Mouse (Mus musculus) intestine, embryonic 15.5 days (tissue): Measurements from ENCODE around the gene Chchd10. TPM values are rescaled to one million over a fixed set of nuclear protein-coding genes. Genes with fewer than 3 reads are reported as not detected.
"Not testable (repeated sequence)": the region's sequence is repeated elsewhere in the genome, so short reads cannot be mapped to it uniquely, and the experiment has no call there.

Experiments used
- ATAC-seq: fragments of 200-750 bp; cut with Nextera tagmentation; 2 replicates; pipeline ENCODE4 v1.8.0; 2017; ENCODE audit warnings: moderate TSS enrichment, moderate library complexity
- H3K27ac ChIP-seq: fragments of 300-500 bp; sonication (generic); 2 replicates; pipeline ENCODE4 v1.5.1; 2015; ENCODE audit warnings: mild to moderate bottlenecking, inconsistent platforms
- H3K27me3 ChIP-seq: fragments of 300-500 bp; sonication (generic); replicated peaks from 2 replicates; pipeline ENCODE4 v1.6.1; 2015; ENCODE audit warnings: inconsistent platforms
- H3K36me3 ChIP-seq: fragments of 300-500 bp; sonication (generic); 2 replicates; pipeline ENCODE4 v1.6.1; 2015; ENCODE audit warnings: inconsistent platforms
- H3K4me1 ChIP-seq: fragments of 300-500 bp; sonication (generic); replicated peaks from 2 replicates; pipeline ENCODE4 v1.6.1; 2015; ENCODE audit warnings: inconsistent platforms
- H3K4me2 ChIP-seq: fragments of 300-500 bp; sonication (generic); replicated peaks from 2 replicates; pipeline ENCODE4 v1.6.1; 2015; ENCODE audit warnings: mild to moderate bottlenecking, inconsistent platforms
- H3K4me3 ChIP-seq: fragments of 300-500 bp; sonication (generic); replicated peaks from 2 replicates; pipeline ENCODE4 v1.5.1; 2015; ENCODE audit warnings: inconsistent platforms
- H3K9ac ChIP-seq: fragments of 300-500 bp; sonication (generic); 2 replicates; pipeline ENCODE4 v1.6.1; 2015; ENCODE audit warnings: inconsistent platforms
- H3K9me3 ChIP-seq: fragments of 300-500 bp; sonication (generic); 2 replicates; pipeline ENCODE4 v1.6.1; 2016; ENCODE audit warnings: inconsistent platforms
- WGBS: fragments of 180-500 bp; shearing (Covaris S2); methylation state at CpG from one replicate; pipeline ENCODE4 v1.1.7; 2015; 5-methylcytosine and 5-hydroxymethylcytosine counted together
- polyA plus RNA-seq: library from polyadenylated mRNA; unstranded; fragments of >200 nt; fragmentation: Nextera tagmentation; extraction: Ambion mirVana; gene quantifications from 2 replicates; pipeline ENCODE4 v1.2.1, GENCODE M21; 2015

Gene Chchd10
- 171 and 215 TPM in 2 replicates for polyA plus RNA-seq

- 0 out of 2 replicates have a peak, but pooled peaks cover 9% of the 10 kb centered on the region for H3K27me3 ChIP-seq
- H3K4me2 ChIP-seq: peak within 1 kb of the TSS; percentile 97
- H3K4me3 ChIP-seq: peak within 1 kb of the TSS; percentile 60
- peaks cover 31% of the 10 kb centered on the region for H3K4me1 ChIP-seq
- H3K9ac ChIP-seq: peak within 1 kb of the TSS; percentile 84
- peak within 1 kb of the TSS; percentile 51; the same call in 1 of the 2 replicates for H3K27ac ChIP-seq
- ATAC-seq: no peak
- 43% methylated on average over 6 of the region's 6 CpGs for WGBS
- no peaks in the 10 kb centered on the region for H3K9me3 ChIP-seq
- H3K36me3 ChIP-seq: no peaks in the 10 kb centered on the region
These were observed at the start of gene Chchd10 for GRCm38 (mm10) chr10:75932891-75933290. Chchd10 (plus strand) TSS chr10:75933130.

GRCm38 (mm10) chr10:75883232-75883552 lies 49.7 kb upstream of the Chchd10 start:
- under 1% methylated on average over 10 of the region's 10 CpGs for WGBS
- no peaks in the 10 kb centered on the region for H3K27me3 ChIP-seq
- peaks cover 13% of the 10 kb centered on the region for H3K4me1 ChIP-seq
- no peak overlapping the region for H3K27ac ChIP-seq
- ATAC-seq: peak; percentile 66
- peak overlapping the region; percentile 39 for H3K4me2 ChIP-seq
- H3K9me3 ChIP-seq: no peaks in the 10 kb centered on the region
- H3K9ac ChIP-seq: no peak overlapping the region
- H3K4me3 ChIP-seq: no peak overlapping the region
- no peaks in the 10 kb centered on the region for H3K36me3 ChIP-seq

- 94% methylated on average over 8 of the region's 8 CpGs for WGBS
- Histone ChIP-seq H3K4me2 (no peak overlapping the region), H3K27me3 (no peaks in the 10 kb centered on the region), H3K4me1 (peaks cover 18% of the 10 kb centered on the region), H3K36me3 (no peaks in the 10 kb centered on the region), H3K9ac (no peak overlapping the region), H3K27ac (no peak overlapping the region), H3K4me3 (no peak overlapping the region), H3K9me3 (no peaks in the 10 kb centered on the region)
- no peak for ATAC-seq
These were observed 48.2 kb upstream of the Chchd10 start for GRCm38 (mm10) chr10:75884742-75885141.

- 88% methylated on average over 5 of the region's 5 CpGs for WGBS
- ATAC-seq: not testable (repeated sequence)
These were observed 45.4 kb upstream of the Chchd10 start for GRCm38 (mm10) chr10:75887504-75887903.

GRCm38 (mm10) chr10:75889406-75890153 lies 43.4 kb upstream of the Chchd10 start:
- Histone ChIP-seq H3K9ac (no peak overlapping the region), H3K4me2 (no peak overlapping the region), H3K9me3 (no peaks in the 10 kb centered on the region), H3K4me1 (peaks cover 11% of the 10 kb centered on the region), H3K4me3 (no peak overlapping the region), H3K27ac (no peak overlapping the region), H3K27me3 (no peaks in the 10 kb centered on the region), H3K36me3 (no peaks in the 10 kb centered on the region)
- WGBS: 41% methylated on average over 8 of the region's 8 CpGs
- no peak for ATAC-seq

More at GRCm38 (mm10) chr10:75887504-75887903, 45.4 kb upstream of the Chchd10 start:
- not testable (repeated sequence) for H3K27me3 ChIP-seq, H3K9me3 ChIP-seq, H3K4me3 ChIP-seq, H3K36me3 ChIP-seq, H3K27ac ChIP-seq, H3K9ac ChIP-seq, H3K4me2 ChIP-seq
- peaks cover 11% of the 10 kb centered on the region for H3K4me1 ChIP-seq

GRCm38 (mm10) chr10:75893089-75893750 lies 39.7 kb upstream of the Chchd10 start, which contains the start of gene Derl3:
Derl3 (plus strand) TSS chr10:75893413.
- Histone ChIP-seq H3K36me3 (peaks cover 21% of the 10 kb centered on the region), H3K27ac (no peak within 1 kb of the TSS), H3K27me3 (no peaks in the 10 kb centered on the region), H3K9ac (peak within 1 kb of the TSS; percentile 54), H3K4me1 (peaks cover 11% of the 10 kb centered on the region), H3K4me3 (peak within 1 kb of the TSS; percentile 47), H3K9me3 (no peaks in the 10 kb centered on the region), H3K4me2 (peak within 1 kb of the TSS; percentile 98)
- 1% methylated on average over 51 of the region's 51 CpGs for WGBS
- peak; percentile 99 for ATAC-seq

GRCm38 (mm10) chr10:75894601-75895000 lies 38.3 kb upstream of the Chchd10 start:
- Histone ChIP-seq H3K27me3 (no peaks in the 10 kb centered on the region), H3K4me3 (no peak overlapping the region), H3K36me3 (peaks cover 27% of the 10 kb centered on the region), H3K4me1 (peaks cover 6% of the 10 kb centered on the region), H3K9me3 (no peaks in the 10 kb centered on the region), H3K9ac (no peak overlapping the region), H3K4me2 (no peak overlapping the region), H3K27ac (no peak overlapping the region)
- no peak for ATAC-seq
- WGBS: 67% methylated on average over 6 of the region's 6 CpGs

GRCm38 (mm10) chr10:75895730-75896129 lies 37.2 kb upstream of the Chchd10 start:
- H3K4me3 ChIP-seq: no peak overlapping the region
- H3K27me3 ChIP-seq: no peaks in the 10 kb centered on the region
- no peaks in the 10 kb centered on the region for H3K9me3 ChIP-seq
- no peak overlapping the region for H3K9ac ChIP-seq
- ATAC-seq: no peak
- peaks cover 32% of the 10 kb centered on the region for H3K36me3 ChIP-seq
- 96% methylated on average over 5 of the region's 5 CpGs for WGBS
- peaks cover 5% of the 10 kb centered on the region for H3K4me1 ChIP-seq
- H3K4me2 ChIP-seq: no peak overlapping the region
- no peak overlapping the region for H3K27ac ChIP-seq

- no peak overlapping the region for H3K4me2 ChIP-seq
- no peak overlapping the region for H3K9ac ChIP-seq
- no peaks in the 10 kb centered on the region for H3K27me3 ChIP-seq
- H3K4me3 ChIP-seq: no peak overlapping the region
- H3K9me3 ChIP-seq: no peaks in the 10 kb centered on the region
- peaks cover 36% of the 10 kb centered on the region for H3K36me3 ChIP-seq
- H3K4me1 ChIP-seq: peaks cover 5% of the 10 kb centered on the region
- WGBS: 100% methylated on average over 1 of the region's 1 CpGs
- no peak overlapping the region for H3K27ac ChIP-seq
- ATAC-seq: no peak
These were observed 36.7 kb upstream of the Chchd10 start for GRCm38 (mm10) chr10:75896208-75896607.

GRCm38 (mm10) chr10:75897373-75897772 lies 35.6 kb upstream of the Chchd10 start:
- H3K27ac ChIP-seq: no peak overlapping the region
- no peak overlapping the region for H3K4me2 ChIP-seq
- H3K36me3 ChIP-seq: peaks cover 45% of the 10 kb centered on the region
- no peaks in the 10 kb centered on the region for H3K9me3 ChIP-seq
- 38% methylated on average over 6 of the region's 6 CpGs for WGBS
- H3K27me3 ChIP-seq: no peaks in the 10 kb centered on the region
- H3K4me3 ChIP-seq: no peak overlapping the region
- peaks cover 5% of the 10 kb centered on the region for H3K4me1 ChIP-seq
- ATAC-seq: no peak
- H3K9ac ChIP-seq: no peak overlapping the region

- WGBS: 78% methylated on average over 6 of the region's 6 CpGs
- no peak overlapping the region for H3K9ac ChIP-seq
- no peaks in the 10 kb centered on the region for H3K9me3 ChIP-seq
- no peak overlapping the region for H3K27ac ChIP-seq
- no peak overlapping the region for H3K4me2 ChIP-seq
- peaks cover 53% of the 10 kb centered on the region for H3K36me3 ChIP-seq
- ATAC-seq: no peak
- H3K4me3 ChIP-seq: no peak overlapping the region
- H3K4me1 ChIP-seq: peaks cover 5% of the 10 kb centered on the region
- no peaks in the 10 kb centered on the region for H3K27me3 ChIP-seq
These were observed 34.8 kb upstream of the Chchd10 start for GRCm38 (mm10) chr10:75898039-75898564.

GRCm38 (mm10) chr10:75898846-75899245 lies 34.1 kb upstream of the Chchd10 start:
- Histone ChIP-seq H3K36me3 (peaks cover 59% of the 10 kb centered on the region), H3K27ac (no peak overlapping the region), H3K4me2 (no peak overlapping the region), H3K9ac (no peak overlapping the region), H3K4me1 (no peaks in the 10 kb centered on the region), H3K4me3 (no peak overlapping the region), H3K9me3 (no peaks in the 10 kb centered on the region), H3K27me3 (no peaks in the 10 kb centered on the region)
- 67% methylated on average over 3 of the region's 3 CpGs for WGBS
- no peak for ATAC-seq
